Mouse (Mus musculus): ENCODE data around the gene Cldn14.
"Not testable (repeated sequence)": the region's sequence is repeated elsewhere in the genome, so short reads cannot be mapped to it uniquely, and the experiment has no call there.

Cldn14 gene

DNA sequence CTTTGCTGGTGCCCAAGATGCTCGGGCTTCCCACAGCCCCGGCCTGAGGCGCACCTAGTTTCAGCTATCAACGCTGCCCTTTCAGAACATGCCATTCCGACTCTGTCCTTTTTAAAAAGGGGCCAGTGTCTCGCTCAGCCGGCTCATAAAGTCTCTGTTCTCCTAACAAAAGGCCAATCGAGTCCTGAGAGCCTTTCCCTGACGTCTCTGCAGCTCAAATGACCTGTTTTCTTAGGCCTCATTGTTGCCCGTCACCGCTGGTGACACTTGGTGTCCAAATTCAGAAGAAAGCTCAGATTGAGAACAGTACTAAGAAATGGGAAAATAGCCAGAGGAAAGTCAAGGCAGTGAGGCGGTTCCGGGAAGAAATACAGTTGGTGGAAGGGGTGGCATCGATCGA lies at the start of gene Cldn14:
Gene Cldn14, minus strand, starts transcription at position 101 of the 400 bp plus-strand sequence.
- in situ Hi-C loops (cut with MboI, MseI): no loop called here

DNA sequence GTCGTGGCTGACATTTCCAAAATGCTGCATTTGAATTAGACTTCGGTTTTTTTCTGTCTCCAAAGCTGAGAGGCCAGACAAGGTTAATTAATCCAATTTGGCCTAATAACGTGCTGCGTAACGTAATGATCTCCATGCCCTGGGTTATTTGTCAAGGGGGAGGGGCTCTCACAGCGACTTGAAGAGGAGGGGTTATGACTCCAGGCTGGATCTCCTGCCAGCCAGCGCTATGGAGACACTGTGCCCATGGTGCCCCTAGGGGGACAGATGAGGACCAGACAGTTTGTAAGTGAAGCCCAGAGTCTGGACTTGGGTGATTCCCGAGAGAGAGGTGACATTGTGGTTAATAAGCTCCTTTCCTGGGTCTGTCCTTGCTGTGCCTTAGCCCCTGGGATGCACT lies 46.9 kb upstream of the Cldn14 start:
- in situ Hi-C loops (cut with MboI, MseI): no loop called here

DNA sequence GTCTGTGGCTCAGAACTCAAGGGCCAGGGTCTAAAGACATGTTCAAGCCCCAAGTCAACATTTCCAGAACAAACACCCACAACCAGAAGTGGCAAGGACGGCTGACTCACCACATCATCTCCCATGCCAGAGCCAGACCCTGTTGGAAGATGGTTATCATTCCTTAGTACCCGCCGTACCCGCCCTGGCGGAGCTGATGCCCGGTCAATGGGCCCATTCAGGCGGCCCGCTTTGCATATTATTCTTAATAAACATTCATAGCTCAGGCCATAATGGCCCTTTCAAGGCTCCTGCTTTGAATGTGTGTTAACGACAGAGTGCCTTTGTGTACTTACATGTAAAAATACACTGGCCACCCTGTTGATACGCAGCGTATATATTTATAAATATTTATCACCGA lies 46.5 kb upstream of the Cldn14 start:
- in situ Hi-C loops (cut with MboI, MseI): no loop called here

DNA sequence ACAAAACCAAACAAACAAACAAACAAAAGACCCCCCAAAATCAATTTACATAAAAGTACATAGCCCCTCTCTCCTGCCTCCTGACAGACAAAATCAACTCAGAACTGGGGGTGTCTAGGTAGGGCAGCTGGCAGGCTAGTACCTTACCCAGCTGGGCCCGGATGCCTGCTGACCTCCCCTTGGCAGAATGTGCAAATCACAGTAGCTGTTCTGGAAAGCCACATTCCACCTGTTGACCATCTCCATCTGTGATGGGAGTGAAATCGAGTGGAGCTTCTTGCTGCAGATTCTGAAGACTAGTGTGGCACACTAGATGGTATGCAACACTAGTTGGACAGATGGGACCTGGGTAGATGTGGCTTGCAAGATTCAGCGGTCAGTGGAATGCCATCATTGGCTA lies 41.7 kb upstream of the Cldn14 start:
- in situ Hi-C loops (cut with MboI, MseI): no loop called here

DNA sequence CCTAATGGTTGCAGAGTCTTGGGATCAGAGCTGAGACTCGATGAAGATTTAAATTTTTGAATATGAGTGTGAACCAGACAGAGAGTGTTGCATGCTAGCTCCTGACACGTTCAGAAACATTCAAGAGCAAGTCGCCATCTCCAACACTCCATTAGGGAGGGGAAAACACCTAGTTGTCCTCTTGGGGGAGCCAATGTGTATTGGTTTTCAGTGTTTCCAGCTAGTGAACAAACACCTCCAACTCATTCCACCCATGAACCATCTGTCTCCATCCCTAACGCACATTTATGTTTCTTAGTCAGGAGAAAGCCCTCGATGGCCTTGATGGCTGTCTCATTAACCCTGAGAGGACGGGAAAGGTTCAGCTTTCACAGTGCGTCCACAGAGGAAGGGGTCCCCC lies 36.4 kb upstream of the Cldn14 start:
- in situ Hi-C loops (cut with MboI, MseI): no loop called here

DNA sequence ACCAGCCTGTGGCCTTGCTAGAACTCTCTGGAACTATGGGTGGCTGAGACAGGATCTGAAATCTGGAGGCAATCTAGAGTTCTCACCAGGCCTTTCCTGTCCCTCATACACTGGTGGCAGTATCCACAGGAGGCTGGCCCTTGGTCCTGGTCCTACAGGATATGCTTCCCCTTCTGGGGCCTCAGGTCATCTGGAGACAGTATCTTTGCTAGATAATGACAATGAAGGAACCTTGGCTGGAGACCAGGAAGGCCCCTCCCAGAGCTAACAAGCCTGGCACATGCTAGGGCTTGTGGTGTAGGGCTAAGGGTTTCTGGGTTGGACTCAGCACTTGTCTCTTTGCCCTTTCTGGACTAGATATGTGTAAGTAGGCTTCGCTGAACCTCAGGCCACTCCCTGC lies 35.2 kb upstream of the Cldn14 start:
- in situ Hi-C loops (cut with MboI, MseI): no loop called here

DNA sequence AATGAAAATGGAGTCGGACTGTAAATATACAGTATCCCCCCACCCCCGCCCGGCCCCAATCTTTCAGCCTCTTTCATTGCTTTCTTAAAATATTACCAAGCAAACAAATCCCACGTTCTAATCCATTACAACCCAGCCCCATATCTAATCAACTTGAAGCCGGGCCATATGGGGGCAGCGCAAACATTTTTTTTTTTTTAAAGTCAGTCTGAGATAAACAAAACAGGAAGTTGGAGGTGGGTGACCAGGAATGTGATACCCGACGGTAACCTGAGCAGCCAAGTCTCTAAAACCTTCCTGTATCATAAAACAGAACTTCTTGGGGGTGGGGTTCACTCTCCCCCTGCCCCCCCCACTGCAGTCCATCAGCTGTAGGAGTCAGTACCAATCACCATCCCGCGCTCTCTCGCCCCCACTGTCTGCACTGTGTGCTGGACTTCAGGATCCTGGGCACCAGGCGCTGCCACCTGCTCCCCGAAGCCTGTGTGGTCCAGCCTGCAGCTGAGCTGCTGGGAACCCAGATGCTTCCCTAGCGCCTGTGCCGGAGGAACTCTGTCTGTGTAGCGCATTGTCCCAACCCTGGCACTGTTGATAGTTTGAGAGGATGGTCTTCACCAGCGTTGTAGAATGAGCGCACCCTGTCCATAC lies 32.6 kb upstream of the Cldn14 start:
- in situ Hi-C loops (cut with MboI, MseI): no loop called here

DNA sequence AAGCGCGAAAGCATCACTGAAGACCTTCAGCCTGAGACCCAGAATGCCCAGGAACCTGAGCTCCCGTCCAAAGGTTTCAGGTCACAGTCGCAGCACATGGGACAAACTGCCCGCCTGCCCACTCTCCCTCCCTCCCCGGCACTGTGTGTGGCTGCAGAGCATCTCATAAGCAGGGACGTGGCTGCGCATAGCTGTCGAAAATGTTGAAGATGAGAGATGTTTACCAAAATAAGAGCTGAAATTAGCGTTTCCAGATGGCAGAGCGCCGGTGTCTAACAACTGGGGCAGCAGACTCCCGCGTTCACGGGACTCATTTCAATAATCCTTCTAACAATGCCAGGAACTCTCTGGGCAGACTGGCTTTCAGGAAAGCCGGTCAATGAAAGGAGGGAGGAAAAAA lies 31.8 kb upstream of the Cldn14 start:
- in situ Hi-C loops (cut with MboI, MseI): no loop called here

DNA sequence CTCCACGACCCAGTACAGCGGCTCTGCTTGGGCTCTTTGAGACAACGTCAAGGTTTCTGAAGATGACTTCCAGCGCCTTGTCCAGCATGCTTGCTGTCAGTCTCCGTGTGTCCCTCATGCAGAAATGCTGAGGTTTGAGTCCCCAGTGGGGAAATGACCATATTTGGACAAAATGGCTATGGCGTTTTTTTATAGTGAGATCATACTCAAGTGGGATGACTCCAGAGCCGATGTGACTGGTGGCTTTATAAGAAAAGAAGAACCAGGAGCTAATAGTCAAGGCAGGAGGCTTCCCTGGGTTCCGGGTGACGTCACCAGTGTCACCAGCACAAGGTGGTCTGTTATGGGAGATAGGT lies 30.3 kb upstream of the Cldn14 start:
- in situ Hi-C loops (cut with MboI, MseI): loop anchor here (5.0 kb wide), 1 partner anchor 223 kb away; no protein-coding TSS in a partner anchor

DNA sequence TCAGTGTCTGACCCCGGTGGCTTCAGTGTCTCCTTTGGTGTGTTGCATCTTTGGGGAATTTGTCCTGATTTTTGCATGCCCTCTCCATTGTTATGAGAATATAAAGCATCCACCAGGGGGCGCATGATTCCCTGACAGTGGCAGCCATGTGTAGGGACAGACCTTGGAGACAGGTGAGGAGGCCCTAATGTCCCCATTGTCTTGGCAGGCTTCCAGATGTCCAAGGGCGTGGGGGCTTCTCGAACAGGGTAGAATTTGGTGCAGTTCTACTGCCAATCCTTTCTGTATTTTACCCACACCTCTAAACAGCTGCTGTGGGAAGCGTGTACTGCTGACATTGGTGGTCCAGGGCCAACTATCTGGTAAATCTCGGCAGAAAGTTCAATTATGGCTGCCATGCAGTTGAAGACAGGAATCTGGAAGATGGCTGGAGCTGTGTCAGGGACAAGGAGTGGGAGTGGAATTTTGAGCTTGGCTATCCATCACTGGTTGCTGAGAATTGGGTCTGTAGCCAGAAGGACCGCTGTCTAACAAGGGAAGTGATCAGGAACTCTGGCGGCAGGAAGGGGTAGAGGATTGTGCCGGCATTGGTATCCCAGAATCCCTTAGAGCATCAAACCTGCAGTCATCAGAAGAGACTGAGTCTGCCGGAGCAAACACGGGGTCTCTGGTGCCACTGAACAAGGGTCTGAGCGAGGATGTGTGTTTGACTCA lies 29.8 kb upstream of the Cldn14 start:
- in situ Hi-C loops (cut with MboI, MseI): loop anchor here (5.0 kb wide), 1 partner anchor 224 kb away; no protein-coding TSS in a partner anchor

DNA sequence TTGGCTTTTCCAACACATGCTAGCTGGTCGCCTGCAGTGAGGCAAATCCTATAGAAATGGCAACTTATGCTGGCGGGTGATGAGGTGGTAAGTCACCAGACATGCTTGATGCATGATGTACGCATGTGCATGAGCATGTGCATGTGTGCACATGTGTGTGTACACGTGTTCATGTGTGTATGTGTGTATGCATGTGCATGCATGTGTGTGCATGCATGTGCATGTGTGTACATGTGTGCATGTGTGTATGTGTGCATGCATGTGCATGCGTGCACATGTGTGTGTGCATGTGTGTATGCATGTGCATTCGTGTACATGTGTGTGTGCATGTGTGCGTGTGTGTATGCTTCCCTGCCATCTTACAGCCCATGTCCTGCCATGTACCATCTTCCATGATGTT lies 28.6 kb upstream of the Cldn14 start:
- in situ Hi-C loops (cut with MboI, MseI): loop anchor here (5.0 kb wide), 1 partner anchor 225 kb away; no protein-coding TSS in a partner anchor

DNA sequence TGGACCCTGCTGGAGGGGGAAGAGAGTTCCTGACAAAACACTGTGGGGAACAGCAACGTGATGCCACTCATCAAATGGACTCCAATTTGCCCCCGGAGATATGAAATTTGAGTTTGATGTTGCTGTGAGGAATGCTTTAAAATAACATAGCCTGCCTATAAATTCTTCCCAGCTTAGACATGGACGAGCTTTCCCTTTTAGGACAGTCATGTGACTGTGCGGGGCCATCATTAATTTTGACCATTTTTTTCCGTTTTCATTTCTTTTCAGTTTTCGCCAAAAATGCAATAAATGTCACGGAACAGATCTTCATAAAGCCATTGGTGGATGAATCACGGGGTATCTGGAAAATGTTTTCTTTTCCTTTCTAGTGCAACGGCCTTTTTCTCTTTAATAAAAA lies 25.5 kb upstream of the Cldn14 start:
- in situ Hi-C loops (cut with MboI, MseI): no loop called here

DNA sequence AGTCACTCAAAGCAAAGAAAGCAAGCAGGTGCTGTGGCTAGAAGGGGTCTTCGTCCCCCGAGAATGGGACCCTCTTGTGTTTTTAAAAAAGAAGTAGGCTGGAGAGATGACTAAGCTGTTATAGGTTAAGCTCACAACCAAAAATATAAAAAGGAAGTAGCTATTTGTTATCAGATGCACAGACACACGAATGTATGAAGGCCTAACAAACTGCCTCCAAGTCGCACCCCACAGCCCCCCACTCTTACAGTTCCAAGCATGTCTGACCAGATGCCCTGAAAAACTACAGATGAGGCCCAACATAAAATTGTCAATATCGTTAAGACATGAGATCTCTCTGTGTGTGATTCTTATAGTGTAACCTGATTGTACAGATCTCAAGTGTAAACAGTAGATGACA lies 23.6 kb upstream of the Cldn14 start:
- in situ Hi-C loops (cut with MboI, MseI): no loop called here

DNA sequence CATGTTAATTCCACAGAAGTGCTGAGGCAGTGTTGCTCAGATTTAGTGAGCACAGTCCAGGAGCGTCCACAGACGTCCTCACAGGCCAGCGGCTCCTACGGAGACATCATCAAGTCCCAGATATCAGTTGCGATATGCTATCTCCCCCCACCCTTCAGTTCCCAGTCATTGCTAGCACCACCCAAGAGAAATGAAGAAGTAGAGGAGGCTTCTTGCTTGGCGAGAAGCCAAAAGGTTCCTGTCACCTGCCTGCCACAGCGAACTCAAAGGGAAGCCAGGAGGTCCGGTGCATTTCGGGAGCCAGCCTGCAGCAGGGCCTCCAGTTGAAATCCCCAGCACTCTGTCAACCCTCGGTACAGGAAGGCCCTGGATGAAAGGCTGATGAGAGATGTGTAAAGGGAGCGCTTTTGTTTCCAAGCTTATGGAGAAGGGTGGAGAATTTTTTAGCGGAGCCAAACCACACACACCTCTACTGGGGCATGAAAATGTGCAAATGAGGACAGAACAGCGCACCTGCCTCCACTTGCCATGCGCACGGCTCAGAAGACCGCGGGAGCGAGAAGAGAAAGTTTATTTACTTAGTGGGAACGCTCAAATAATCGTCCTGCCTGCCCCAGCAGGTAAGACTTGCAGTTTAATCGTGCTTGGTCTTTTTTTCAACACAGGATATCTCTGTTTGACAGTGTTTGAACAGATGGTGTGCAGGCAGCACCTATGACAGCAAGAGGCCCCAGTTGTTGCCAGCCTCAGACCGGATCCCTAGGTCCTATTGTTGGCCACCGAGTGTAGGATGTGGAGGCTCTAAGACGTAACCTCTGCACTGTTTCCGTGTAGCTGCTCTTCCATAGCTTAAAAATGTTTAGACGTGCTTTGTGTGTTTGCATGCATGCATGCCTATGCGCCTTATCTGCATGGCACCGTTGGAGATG lies 15.0 kb upstream of the Cldn14 start:
- in situ Hi-C loops (cut with MboI, MseI): no loop called here

DNA sequence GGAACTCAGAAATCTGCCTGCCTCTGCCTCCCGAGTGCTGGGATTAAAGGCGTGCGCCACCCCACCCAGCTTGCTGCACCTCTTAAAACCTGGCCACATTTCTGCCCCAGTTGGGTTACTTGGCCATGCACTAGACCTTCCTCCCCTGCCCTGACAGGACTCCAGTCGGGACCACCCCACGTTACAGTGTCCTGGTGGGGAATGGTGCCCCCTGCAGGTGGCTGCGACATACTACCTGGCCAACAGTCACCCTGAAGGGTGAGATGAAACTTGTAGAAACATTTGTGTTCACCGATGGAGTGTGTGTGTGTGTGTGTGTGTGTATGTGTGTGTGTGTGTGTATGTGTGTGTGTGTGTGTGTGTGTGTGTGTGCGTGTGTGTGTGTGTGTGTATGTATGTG lies 11.1 kb upstream of the Cldn14 start:
- in situ Hi-C loops (cut with MboI, MseI): not testable (repeated sequence)

DNA sequence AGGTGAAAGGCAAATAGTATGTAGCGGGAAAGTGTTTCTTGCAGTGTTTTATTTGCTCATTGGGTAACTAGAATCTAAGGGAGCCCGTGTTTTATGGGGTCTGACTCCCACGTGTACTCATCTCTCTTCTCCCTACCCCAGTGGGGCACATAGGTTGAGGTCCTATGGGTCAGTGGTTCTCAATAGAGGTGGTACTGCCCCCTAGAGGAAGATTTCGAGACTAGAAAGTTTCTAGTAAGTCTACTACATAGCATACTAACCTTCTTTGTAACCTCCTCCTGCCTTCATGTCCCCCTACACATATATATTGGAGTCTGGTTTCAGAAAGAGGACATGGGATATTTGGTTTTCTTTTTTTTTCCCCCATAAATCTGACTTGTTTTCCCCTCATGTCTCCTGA lies 9.3 kb upstream of the Cldn14 start:
- in situ Hi-C loops (cut with MboI, MseI): no loop called here

DNA sequence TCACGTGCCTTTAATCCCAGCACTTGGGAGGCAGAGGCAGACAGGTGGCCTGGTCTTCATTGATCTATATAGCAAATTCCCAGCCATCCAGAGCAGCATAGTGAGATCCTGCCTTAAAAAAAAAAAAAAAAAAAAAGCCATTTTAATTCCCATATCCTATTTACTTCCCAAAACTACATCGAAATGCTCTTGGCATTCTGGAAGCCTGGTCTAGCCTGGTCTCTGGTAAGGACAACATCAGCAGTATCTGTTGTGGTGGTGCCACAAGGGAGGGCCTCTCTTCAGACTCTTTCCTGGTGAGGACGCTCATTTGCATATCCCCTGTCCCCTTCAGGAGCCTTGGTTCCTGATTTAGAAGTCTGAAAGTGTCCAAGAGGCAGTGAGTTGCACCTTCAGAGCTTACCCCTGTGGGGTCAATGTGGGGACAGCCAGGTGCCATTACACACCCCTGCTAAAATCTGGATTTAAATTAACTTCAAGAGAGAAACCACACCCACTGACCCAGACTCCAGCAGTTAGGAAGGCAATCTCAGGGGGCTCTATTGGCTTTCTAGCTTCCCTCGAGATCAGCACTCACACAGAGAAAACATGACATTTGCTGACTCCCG lies 6.0 kb upstream of the Cldn14 start:
- in situ Hi-C loops (cut with MboI, MseI): loop anchor here in 1 of 2 experiments (5.0 kb wide), 1 partner anchor 72 kb away; no protein-coding TSS in a partner anchor

DNA sequence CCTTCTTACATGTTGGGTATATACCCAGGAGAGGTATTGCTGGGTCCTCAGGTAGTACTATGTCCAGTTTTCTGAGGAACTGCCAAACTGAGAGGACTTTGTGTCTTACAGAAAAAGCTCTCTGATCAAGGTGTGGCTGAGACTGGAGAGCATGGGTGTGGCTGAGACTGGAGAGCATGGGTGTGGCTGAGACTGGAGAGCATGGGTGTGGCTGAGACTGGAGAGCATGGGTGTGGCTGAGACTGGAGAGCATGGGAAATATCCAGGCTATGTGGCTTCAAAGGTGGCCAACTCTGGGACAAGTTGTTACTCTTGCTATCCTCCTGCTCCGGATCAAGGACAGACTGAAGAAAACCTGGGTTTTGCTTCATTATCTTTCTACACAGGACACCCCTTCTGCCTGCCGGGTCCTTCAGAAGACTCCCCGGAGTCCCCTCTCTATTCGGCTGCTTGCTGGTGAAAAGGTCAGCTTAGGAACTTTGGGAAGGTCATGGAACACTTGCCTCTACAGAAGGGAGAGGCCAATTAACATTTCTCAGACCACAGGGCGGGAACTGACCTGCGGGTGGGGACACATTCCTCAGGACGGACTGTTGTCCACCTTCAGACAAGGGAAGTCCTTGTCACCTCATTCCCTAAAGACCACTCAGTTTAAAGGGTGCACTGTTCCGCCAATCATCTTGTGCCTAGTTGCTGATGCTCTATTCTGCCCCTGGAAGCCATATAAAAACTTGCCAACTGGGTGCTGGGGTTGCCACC lies 4.9 kb upstream of the Cldn14 start:
- in situ Hi-C loops (cut with MboI, MseI): loop anchor here in 1 of 2 experiments (5.0 kb wide), 1 partner anchor 71 kb away; no protein-coding TSS in a partner anchor

DNA sequence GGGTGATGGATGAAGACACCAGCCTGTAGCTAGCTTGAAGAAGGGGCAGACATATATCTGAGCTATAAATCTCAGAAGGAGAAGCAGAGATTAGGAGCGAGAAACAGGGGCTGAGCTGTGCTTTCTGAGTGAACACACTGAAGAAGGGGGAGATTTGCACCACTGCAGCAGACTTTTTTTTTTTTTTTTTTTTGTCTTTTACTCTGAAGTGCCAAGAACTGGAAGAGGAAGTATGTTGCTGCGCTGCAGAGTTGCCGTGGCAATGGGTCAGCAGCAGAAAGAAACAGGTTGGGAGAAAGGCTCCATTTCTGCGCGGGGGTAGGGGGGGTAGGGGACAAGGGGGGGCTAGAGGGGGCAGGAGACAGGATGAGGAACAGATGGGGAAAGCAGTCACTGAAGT lies 2.6 kb upstream of the Cldn14 start:
- in situ Hi-C loops (cut with MboI, MseI): loop anchor here in 1 of 2 experiments (5.0 kb wide), 1 partner anchor 69 kb away; no protein-coding TSS in a partner anchor

DNA sequence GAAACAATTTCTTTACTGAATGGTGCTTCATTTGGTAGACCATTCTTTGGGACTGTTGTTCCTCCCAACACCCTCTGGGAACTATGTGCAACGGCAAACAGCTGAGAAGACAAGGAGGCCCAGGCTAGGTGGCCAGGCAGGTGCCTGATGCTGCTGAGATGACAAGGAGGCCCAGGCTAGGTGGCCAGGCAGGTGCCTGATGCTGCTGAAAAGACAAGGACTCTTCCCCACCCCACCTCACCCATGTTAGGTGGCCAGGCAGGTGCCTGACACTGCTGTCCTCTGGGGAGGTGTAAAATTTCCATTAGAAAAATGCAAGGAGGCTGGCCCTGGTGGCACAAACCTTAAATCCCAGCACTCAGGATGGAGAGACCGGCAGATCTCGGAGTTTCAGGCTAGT lies 2.0 kb upstream of the Cldn14 start:
- in situ Hi-C loops (cut with MboI, MseI): loop anchor here in 1 of 2 experiments (5.0 kb wide), 1 partner anchor 68 kb away; no protein-coding TSS in a partner anchor

DNA sequence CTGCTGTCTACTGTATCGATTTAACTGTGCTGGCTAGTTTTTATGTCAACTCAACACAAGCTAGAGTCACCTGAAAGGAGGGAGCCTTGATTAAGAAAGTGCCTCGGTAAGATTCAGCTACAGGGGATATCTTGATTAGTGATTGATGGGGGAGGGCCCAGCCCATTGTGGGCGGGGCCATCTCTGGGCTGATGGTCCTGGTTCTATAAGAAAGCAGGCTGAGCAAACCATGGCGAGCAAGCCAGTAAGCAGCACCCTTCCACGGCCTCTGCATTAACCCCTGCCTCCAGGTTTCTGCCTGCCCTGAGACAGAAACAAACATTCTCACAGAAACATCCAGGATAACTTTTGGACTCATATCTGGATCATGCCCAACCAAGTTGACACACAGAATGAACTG lies 1.5 kb upstream of the Cldn14 start:
- in situ Hi-C loops (cut with MboI, MseI): loop anchor here in 1 of 2 experiments (5.0 kb wide), 1 partner anchor 68 kb away; no protein-coding TSS in a partner anchor
